Mouse (Mus musculus) neutrophil, adult 5-6 weeks (primary cell): ENCODE measurements at regions not wholly inside any gene's neighbourhood (a gene's known extent, or its start where the extent isn't known, plus 50 kb on each side); places are given as distances from the start of the nearest gene placed in this dataset.
A peak's percentile ranks its signal among the peaks of the same experiment; 100 is the strongest.

Experiments used
- ATAC-seq: fragments of 151-379, 151-347 bp; 2 replicates; pipeline ENCODE4 v1.8.0; 2017; ENCODE audit warnings: mild to moderate bottlenecking, moderate TSS enrichment; ENCODE audit not compliant: insufficient number of reproducible peaks, poor library complexity, low FRiP score, severe bottlenecking; ENCODE audit errors: extremely low read depth

- no peak for ATAC-seq
Measured at GRCm38 (mm10) chr7:113621316-113621715, 107.7 kb downstream of the Far1 start.

GRCm38 (mm10) chr7:113621898-113622510 is 108.4 kb downstream of the Far1 start:
- ATAC-seq = no peak

- ATAC-seq = no peak
Measured at GRCm38 (mm10) chr7:113623296-113623695, 109.7 kb downstream of the Far1 start.

- no peak for ATAC-seq
Measured at GRCm38 (mm10) chr7:113623962-113624361, 110.3 kb downstream of the Far1 start.

GRCm38 (mm10) chr7:113626734-113627133 is 113.1 kb downstream of the Far1 start:
- ATAC-seq = no peak

- no peak for ATAC-seq
Measured at GRCm38 (mm10) chr7:113637011-113637600, 123.5 kb downstream of the Far1 start.

- no peak for ATAC-seq
Measured at GRCm38 (mm10) chr7:113638098-113638497, 124.5 kb downstream of the Far1 start.

GRCm38 (mm10) chr7:113642540-113642939 is 123.3 kb upstream of the Spon1 start:
- ATAC-seq = no peak

GRCm38 (mm10) chr7:113650631-113651030 is 115.2 kb upstream of the Spon1 start:
- ATAC-seq = no peak

- no peak for ATAC-seq
Measured at GRCm38 (mm10) chr7:113651696-113652095, 114.1 kb upstream of the Spon1 start.

GRCm38 (mm10) chr7:113653130-113653529 is 112.7 kb upstream of the Spon1 start:
- no peak for ATAC-seq

- no peak for ATAC-seq
Measured at GRCm38 (mm10) chr7:113655336-113655735, 110.5 kb upstream of the Spon1 start.

- ATAC-seq = no peak
Measured at GRCm38 (mm10) chr7:113672779-113673595, 92.8 kb upstream of the Spon1 start.

- no peak for ATAC-seq
Measured at GRCm38 (mm10) chr7:113673596-113673956, 92.2 kb upstream of the Spon1 start.

- ATAC-seq = no peak
Measured at GRCm38 (mm10) chr7:113682271-113682670, 83.5 kb upstream of the Spon1 start.

- no peak for ATAC-seq
Measured at GRCm38 (mm10) chr7:113685349-113685748, 80.4 kb upstream of the Spon1 start.

- no peak for ATAC-seq
Measured at GRCm38 (mm10) chr7:113686527-113686926, 79.3 kb upstream of the Spon1 start.

- ATAC-seq = no peak
Measured at GRCm38 (mm10) chr7:113687566-113687965, 78.2 kb upstream of the Spon1 start.

GRCm38 (mm10) chr7:113688231-113688669 is 77.5 kb upstream of the Spon1 start:
- ATAC-seq = no peak

- 0 out of 2 replicates have a peak, but pooled peaks have one; percentile 53 for ATAC-seq
Measured at GRCm38 (mm10) chr7:113688717-113689116, 77.1 kb upstream of the Spon1 start.
